Mouse (Mus musculus) left cerebral cortex, adult 9 months (tissue): ENCODE measurements around the gene Shmt1.
A peak's percentile ranks its signal among the peaks of the same experiment; 100 is the strongest.
"Not testable (repeated sequence)": the region's sequence is repeated elsewhere in the genome, so short reads cannot be mapped to it uniquely, and the experiment has no call there.

Experiments
- DNase-seq, 2 experiments: peaks; one replicate each; pipeline ENCODE4 v3.0.0; 2022; ENCODE audit warnings: low spot score in 2 of 2

The Shmt1 gene

DNA sequence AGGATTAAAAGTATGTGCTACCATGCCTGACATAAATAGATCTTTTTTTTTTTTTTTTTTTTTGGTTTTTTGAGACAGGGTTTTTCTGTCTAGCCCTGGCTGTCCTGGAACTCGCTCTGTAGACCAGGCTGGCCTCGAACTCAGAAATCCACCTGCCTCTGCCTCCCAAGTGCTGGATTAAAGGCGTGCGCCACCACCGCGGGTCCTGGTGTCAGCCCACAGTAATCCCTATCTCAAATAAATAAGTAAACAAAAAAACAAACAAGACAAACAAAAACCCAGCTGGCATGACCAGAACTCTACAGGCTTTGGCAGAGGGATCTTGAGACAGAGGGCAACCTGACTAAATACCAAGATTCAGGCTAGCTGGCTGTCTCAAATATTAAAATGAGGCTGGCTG is at the start of gene Shmt1:
Shmt1 (minus strand) TSS at position 101 of the 400 bp plus-strand sequence.
- not testable (repeated sequence) for DNase-seq

DNA sequence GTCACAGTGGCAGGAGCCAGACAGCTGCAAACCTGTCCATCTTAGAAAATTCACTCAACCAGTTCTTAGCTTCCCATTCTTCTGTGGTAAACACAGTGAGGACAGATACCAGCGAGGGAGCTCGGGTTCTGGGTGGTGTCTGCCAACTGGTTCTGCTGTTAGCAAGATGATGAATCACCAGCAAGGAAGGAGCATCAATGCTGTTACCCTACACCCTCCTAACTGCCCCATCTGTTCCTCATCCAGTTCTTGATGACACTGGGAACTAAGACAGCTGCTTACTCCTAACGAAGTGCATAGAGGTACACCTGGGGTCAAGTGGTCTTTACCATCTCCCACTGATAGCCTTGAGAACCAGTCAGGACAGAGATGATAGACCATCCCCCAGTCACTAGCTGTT is 45.1 kb upstream of the Shmt1 start:
- DNase-seq: peak in 1 of 2 experiments; percentile 29

DNA sequence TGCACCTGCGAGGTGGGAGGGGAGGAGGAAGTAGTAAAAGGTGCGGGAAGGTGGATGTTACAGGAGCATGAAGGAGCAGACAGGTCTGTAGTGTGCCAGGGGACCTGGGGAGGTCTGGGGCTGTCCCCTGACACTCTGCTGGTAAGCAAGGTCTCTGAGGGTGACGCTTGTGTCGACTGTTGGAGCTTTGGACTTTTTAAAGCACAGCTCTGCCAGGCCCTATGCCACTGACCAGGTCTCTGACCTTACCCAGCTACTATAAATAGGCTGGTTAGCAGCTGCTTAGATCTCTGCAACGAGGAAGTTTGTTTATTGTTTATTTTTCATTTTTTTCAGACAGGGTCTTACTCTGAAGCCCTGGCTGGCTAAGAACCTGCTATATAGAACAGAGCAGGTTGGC is 33.9 kb upstream of the Shmt1 start:
- no peak for DNase-seq

DNA sequence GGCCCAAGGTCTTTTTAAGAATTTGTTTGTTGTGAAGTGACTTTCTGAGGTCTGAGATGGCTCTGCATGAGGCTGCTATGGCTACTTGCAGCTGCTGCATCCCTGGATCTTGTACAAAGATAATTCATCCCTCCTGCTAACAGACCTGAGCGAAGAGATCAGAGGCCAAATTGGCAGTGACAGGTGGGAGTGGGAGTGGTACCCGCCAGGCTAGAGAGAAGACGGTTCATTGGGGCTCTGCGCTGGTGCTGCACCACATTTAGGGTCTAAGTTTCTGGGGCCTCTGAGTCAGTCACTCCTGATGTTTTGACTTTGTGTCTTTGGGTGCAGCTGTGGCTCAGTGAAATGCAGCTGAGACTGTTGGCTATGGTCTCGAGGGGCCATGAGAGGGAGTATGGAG is 31.9 kb upstream of the Shmt1 start:
- no peak for DNase-seq

DNA sequence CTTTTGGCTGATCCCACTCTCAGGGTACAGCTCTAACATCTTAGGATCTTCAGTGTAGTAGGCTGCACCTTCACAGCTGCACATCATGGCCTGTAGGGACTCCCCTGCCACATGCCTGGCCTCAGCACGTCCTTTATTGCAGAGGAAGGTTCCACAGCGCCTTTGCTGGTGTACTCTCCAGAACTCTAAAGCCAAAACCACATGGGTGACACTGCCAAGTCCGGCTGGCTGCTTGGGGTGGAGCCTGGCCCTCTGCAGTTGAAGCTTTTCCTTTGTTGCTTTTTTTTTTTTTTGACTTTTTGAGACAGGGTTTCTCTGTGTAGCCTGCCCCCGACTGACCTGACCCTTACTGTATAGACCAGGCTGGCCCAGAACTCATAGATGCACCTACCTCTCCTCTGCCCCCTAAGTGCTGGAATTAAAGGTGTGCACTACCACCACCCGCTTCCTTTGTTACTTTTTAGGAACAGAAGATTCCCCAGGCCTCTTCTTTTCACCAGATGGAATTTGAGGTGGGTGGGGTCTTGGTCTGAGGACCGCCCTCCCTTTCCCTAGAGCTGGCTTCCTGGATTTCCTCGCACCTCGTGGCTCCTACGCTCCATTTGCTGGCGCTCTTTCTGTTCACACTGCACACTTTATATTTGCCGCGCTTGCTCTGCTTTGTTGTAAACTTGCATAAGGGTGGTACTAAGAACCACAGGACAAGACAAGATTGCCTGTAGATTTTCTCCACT is 30.1 kb upstream of the Shmt1 start:
- DNase-seq: no peak

DNA sequence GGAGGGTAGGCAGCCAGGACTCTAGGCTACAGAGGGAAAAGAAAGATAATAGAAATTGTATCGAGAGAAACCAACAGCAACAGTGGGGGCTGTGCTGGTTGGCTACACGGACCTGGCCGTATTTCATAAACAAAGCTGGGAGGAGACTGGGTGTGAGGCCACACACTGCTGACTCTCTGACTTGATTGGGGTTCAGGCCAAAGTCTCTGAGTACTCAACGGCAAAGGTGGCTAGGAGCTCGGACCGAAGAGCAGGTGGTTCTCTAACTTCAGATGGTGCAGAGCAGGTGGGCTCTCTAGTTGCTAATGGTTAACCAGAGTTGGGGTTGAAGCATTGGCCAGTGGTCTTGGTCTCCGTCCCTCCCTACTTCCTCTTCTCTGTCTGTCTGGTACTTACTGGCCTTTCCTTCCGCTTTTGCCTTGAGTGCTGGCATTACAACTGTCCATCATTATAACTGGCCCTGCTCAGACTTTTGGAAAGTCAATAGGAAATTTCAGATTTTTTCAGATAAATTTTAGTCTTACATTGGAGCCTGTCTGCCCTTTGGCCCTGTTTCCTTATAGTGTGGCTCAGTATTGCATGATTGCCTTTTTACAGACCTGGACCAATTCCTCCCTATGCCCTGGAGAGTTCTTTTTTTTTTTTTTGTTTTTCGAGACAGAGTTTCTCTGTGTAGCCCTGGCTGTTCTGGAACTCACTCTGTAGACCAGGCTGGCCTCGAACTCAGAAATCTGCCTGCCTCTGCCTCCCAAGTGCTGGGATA is 26.3 kb upstream of the Shmt1 start:
- DNase-seq: no peak

DNA sequence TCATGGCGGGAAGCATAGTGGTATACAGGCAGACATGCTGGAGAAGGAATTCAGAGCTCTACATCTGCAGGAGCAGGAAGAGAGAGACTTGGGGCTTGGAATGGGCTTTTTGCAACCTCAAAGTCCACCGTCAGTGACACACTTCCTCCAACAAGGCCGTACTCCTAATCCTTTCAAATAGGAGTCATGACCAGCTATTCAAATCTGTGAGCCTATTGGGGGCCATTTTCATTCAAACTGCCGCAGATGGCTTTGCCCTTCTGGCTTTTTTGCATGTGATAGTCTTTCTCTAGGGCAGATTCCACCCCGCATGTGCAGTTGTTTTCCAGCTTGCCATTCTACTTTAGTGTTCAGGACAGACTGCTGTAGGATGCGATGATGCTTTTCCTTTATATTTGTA is 25.4 kb upstream of the Shmt1 start:
- no peak for DNase-seq

DNA sequence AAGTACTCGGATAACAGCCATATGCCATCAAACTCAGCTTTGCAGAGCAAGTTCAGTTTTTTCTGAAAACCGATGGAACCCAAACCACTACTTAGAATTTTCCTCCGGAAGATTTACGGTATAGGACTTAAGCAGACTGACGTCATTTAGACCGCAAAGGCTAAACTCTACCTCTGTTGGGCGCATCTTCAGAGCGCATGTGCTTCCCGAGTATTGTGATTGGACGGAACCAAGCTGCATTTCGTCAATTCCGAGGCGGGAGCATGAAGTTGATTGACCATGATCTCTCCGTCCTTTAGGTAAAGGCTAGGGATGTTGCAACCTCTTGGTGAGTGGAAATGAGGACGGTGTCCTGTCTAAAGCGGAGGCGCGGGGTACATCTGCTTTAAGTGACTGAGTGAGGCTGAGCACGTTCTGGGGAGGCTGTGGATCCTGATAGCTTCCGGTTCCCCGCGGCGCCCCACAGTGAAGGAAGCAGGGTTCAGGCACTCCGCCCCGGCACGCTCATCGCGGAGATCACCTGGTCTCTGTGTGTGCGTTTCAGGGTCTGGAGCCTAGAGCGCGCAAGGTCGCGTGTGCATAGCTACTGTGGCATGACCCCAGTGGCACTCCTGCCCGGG is 19.0 kb upstream of the Shmt1 start, which contains the start of gene Dhrs7b:
Dhrs7b (plus strand) TSS at position 199 of the 620 bp plus-strand sequence.
- peak; percentile 86 to 94 for DNase-seq

DNA sequence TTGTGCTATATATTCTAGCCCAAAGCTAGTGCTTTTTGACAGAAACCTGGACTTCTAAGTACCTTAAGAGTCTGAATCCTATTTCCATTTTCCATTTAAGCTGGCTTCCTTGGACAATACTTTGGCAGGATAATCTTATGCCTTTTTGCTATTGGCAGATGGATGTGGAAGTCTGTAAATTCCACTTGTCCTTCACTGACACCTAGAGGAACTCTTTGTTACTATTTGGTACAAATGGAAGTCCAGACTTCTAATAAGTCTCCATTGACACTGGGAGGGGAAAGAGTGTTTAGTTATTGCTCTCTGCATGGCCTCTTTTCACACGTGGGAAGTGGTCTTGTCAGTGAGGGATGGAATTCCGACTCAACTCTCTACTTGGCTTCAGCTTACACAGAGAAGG is 17.4 kb upstream of the Shmt1 start:
- DNase-seq: no peak

DNA sequence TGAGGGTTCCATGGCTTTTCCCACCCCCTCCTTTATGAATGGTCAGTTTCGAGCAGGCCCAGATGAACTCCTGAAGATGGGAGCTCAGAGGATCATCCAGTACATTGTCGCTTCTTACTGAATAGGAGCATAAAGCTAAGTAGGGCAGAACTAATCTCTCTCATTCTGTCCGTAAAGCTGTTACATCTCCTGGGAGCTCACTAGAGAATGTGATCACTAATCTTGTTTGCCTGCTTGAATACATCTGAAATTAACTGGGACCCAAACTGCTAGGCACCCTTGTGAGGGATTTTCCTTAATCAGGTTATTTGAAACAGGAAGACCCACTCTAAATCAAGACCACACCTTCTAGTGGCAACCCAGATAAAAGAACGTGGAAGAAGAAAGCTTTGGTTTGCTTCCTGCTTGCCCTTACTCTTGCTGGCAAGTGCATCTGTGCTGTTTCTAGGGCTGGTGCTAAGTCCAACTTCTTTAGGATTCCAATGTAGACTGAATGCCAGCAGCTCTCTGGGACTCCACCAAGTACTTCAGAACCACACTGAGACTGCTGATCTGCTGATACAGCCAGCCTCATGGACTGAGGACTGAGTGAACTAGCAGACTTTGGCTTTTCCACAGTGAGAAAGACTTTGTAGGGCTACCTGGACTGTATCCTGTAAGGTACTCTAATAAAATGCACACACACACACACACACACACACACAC is 15.9 kb upstream of the Shmt1 start:
- no peak for DNase-seq

DNA sequence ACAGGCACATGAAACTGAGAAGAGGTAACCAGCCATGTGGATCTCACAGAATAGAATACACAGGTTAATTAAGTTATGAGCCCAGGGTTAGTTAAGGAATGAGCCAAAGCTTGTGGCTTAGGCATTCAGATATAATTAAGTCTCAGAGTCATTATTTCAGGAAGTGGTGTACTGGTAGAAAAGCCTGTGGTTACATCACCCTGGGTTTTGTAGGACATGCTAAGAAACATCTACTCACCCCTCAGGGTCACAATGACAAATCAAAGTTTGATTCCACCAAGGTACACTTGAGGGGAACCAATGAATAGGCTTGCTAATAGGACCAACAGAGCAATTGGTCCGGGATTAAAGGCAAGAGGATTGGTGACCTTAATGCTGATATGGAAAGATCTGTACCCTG is 15.2 kb upstream of the Shmt1 start:
- DNase-seq: no peak

DNA sequence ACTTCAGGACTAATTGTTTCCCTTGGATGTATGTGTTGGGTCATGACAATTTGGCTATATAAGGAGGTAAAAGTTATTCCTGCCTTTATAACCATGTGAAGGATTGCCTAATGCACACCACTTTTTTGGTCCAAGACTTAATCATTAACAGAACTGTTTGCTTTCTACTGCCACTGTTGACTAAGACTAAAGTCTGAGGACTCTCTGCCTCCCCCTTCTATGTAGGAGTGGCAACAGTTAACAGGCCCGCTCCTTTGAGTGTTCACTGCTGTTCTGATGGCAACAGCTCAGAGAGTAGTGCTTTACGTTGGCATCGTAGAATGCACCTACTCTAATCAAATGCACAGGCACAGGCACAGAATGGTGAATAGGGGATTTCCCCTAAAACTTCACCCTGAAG is 13.7 kb upstream of the Shmt1 start:
- DNase-seq: no peak

DNA sequence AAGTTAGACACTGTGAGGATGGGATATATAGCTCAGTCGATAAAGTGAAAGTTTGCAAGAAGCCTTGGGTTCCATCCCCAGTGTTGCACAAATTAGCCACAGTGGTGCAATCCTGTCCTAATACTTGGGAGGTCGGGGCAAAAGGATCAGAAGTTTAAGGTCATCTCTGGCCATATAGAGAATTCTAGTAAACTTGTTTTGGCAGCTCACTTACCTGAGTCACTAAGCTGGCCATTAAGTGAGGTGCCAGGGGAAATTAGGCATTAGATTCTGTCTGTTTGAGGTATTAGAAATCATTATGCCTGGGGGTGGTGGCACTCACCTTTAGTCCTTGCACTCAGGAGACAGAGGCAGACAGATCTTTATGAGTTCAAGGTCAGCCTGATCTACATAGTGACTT is 12.3 kb upstream of the Shmt1 start:
- no peak for DNase-seq

DNA sequence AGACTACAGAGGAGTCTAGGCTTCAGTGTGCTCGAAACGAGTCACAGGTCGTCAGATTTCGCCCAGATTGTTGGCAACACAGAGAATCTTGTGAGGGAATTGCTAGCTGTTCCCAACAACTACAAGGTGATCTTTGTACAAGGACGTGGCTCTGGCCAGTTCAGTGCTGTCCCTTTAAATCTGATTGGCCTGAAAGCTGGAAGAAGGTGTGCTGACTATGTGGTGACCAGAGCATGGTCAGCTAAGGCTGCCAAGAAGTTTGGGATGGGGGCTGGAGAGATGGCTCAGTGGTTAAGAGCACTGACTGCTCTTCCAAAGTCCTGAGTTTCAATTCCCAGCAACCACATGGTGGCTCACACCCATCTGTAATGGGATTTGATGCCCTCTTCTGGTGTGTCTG is 4.9 kb upstream of the Shmt1 start:
- DNase-seq: no peak

DNA sequence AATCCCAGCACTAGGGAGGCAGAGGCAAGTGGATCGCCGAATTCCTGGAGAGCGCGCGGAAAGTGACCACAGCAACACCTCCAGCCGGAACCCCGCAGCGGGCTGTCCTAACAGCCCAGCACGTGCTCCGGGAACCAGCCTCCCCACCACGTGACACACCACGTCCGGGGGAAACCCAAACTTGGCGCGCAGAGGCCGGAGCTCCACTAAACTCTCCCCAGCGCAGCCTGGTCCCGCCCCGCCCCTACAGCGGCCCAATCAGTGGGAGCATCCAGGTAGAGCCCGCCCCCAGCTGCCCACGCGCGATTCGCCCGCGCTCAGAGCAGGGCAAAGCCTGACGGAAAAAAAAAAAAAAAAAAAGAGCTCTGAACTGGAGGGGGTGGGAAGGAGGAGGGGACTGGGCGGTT is 461 bp downstream of the Shmt1 start:
- peak; percentile 76 to 90 for DNase-seq

DNA sequence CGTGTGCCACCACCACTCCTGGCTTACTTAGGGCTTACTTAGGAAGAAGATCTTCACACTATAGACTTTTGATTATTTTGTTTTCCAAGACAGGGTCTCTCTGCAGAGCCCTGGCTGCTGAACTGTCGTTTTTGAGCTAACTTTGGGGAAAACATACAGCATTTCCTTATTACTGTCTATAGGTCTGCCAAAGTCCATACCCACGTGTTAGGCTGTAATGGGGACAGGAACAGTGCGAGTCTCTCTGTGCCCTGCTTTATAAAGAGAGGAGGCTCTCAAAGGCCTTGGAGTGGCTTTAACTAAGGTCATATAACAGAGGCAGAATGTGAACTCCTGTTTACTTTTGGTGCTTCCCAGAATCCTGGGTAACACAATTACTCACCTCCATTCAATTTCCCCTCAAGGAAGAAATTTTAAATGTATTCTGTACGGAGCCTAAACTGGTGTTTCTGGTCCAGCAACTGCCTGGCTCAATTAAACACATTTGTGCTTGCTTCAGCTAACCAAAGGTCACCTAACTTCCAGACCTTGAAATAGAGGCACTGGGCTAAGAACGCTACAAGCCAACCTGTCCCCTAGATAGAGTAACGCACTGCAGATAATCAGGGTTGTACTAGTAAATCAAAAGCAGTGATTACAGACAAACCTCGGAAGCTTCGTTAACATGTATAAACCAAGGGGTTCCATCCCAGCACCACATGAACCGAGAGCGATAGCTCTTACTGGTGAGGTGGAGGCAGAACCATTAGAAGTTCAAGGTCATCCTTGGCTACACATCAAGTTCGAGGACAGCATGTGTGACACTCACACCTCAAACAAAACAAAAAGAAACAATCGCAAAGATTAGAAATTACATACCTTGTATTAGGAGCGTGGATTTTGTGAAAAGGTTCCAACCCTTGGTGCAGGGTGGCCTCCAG is 1.2 kb downstream of the Shmt1 start:
- DNase-seq: no peak

DNA sequence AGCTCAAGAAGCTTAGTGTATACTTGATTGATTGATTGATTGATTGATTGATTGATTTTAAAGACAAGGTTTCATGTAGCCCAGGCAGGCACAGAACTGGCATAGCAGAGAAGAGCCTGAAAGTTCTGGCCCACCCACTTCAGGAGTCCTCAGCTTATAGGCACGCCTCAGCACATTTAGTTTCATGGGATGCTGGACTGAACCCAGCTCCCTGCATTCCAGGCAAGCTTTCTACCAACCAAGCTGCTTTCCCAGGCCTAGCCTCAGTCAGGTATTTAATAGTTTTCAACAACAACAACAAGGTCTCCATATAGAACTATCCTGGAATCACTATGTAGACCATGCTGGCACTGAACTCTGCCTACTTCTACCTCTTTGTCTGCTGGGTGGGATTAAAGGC is 2.0 kb downstream of the Shmt1 start:
- no peak for DNase-seq

DNA sequence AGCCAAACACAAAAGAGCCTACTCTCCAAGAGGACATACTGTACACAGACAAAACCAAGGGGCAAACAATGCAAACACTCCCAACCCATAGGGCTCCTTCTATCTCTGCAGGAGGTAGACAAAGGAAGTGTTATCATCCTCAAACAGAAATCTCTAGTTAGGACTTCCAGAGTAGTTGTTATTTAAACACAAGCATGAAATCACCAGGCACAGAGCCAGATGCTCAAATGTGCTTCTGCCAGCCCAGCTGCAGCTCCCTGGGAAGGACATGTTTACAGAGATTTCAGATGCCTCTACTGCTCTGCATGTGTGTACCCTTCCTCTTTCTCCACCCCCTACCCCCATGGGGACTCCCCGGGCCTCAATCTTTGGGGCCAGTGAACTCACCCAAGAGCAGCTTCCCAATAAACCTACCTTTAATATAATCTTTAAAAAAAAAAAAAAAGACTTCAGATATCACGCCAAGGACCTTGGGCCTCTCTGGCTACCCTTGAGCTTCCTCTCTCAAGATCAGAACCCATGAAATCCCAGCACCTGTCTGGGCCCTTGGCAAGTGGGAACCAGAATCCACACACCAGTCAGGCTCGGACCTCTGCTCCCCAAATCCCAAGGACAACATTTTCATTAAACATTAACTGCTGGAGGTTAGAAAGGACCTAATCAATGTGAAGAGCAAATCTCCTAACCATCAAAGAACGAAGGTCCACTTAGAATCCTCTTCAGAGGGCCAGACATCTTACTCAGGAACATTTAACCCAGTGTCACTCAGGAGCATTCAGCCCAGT is 3.0 kb downstream of the Shmt1 start:
- peak in 1 of 2 experiments; percentile 51 for DNase-seq

DNA sequence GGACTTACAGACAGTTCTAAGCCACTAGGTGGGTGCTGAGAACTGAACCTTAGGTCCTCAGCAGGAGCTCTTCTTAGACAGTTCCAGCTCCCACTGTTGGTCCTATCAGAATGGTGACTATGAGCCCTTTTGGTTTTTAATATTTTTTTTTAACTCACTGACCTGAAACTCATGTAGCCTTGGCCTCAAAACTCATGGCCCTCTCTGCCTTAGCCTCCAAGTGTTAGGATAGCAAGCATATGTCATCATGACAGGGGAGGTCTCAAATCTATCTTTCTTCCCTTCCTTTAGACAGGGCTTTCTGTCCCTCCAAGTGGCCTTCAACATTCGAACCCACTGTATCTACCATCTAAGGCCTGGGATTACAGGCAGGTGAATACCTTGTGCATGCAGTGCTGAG is 10.6 kb downstream of the Shmt1 start:
- DNase-seq: no peak

DNA sequence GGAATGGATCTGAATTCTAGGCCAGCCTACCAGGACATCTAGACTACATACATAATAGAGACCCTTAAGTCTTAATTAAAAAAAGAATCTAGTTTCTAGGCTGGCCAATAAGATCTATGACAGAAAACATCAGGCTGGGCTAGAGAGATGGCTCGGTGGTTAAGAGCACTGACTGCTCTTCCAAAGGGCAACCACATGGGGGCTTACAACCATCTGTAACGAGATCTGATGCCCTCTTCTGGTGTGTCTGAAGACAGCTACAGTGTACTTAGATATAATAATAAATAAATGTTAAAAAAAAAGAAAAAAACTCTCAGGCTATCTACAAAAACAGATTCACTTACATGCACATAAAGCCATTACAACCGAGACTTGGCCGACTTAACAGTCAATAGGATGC is 11.5 kb downstream of the Shmt1 start:
- DNase-seq: no peak
